Mouse (Mus musculus) CD8-positive naive resting alpha-beta T cell, adult 2 months (primary cell): Measurements from ENCODE around the gene Oprm1.

ENCODE experiments used
- DNase-seq, 2 experiments: peaks; one replicate each; pipeline ENCODE4 v3.0.0; 2022; ENCODE audit warnings: low read depth in 2 of 2, low spot score in 2 of 2

The Oprm1 gene

GRCm38 (mm10) chr10:6890348-6891009 lies 132.2 kb downstream of the Oprm1 start:
- DNase-seq = no peak

- DNase-seq = no peak
These were observed 137.5 kb downstream of the Oprm1 start for GRCm38 (mm10) chr10:6895796-6896195.

GRCm38 (mm10) chr10:6896659-6897303 lies 138.5 kb downstream of the Oprm1 start:
- no peak for DNase-seq

- no peak for DNase-seq
These were observed 141.8 kb downstream of the Oprm1 start for GRCm38 (mm10) chr10:6900126-6900525.

GRCm38 (mm10) chr10:6901819-6902393 lies 143.6 kb downstream of the Oprm1 start:
- DNase-seq = no peak

GRCm38 (mm10) chr10:6909763-6910162 lies 151.5 kb downstream of the Oprm1 start:
- DNase-seq = no peak

- no peak for DNase-seq
These were observed 157.7 kb downstream of the Oprm1 start for GRCm38 (mm10) chr10:6915991-6916390.

- DNase-seq = no peak
These were observed 158.4 kb downstream of the Oprm1 start for GRCm38 (mm10) chr10:6916545-6917257.

GRCm38 (mm10) chr10:6926724-6927123 lies 168.4 kb downstream of the Oprm1 start:
- DNase-seq = no peak

GRCm38 (mm10) chr10:6927600-6928223 lies 169.4 kb downstream of the Oprm1 start:
- DNase-seq = no peak

- no peak for DNase-seq
These were observed 170.6 kb downstream of the Oprm1 start for GRCm38 (mm10) chr10:6928905-6929304.

- DNase-seq = no peak
These were observed 172.1 kb downstream of the Oprm1 start for GRCm38 (mm10) chr10:6930398-6930797.

- DNase-seq = no peak
These were observed 172.6 kb downstream of the Oprm1 start for GRCm38 (mm10) chr10:6930889-6931288.

GRCm38 (mm10) chr10:6934776-6935175 lies 176.5 kb downstream of the Oprm1 start:
- no peak for DNase-seq

- no peak for DNase-seq
These were observed 178.5 kb downstream of the Oprm1 start for GRCm38 (mm10) chr10:6936671-6937425.

- no peak for DNase-seq
These were observed 194.8 kb downstream of the Oprm1 start for GRCm38 (mm10) chr10:6953115-6953514.

- DNase-seq = no peak
These were observed 196.2 kb downstream of the Oprm1 start for GRCm38 (mm10) chr10:6954533-6954932.

GRCm38 (mm10) chr10:6956357-6956756 lies 198.1 kb downstream of the Oprm1 start:
- DNase-seq = peak in 1 of 2 experiments; percentile 26

GRCm38 (mm10) chr10:6958791-6959190 lies 200.5 kb downstream of the Oprm1 start:
- DNase-seq = no peak

- DNase-seq = no peak
These were observed 209.4 kb downstream of the Oprm1 start for GRCm38 (mm10) chr10:6967588-6968242.
